Mouse (Mus musculus) liver, adult 2 months (tissue): ENCODE measurements around the gene Gpnmb. TPM values are rescaled to one million over a fixed set of nuclear protein-coding genes. Genes with fewer than 3 reads are reported as not detected.

Experiments used
- DNase-seq: peaks from one replicate; pipeline ENCODE4 v3.0.0-alpha.2; 2011; ENCODE audit warnings: low read depth, low spot score; ENCODE audit errors: extremely low read depth
- H3K27ac ChIP-seq: fragments of 200-500 bp; replicated peaks from 2 replicates; pipeline ENCODE4 v1.5.1; 2012; ENCODE audit warnings: low read depth, mild to moderate bottlenecking, control low read depth, inconsistent platforms, low read length; ENCODE audit not compliant: insufficient read depth
- H3K27me3 ChIP-seq: fragments of 200-500 bp; 2 replicates; pipeline ENCODE4 v1.6.1; 2012; ENCODE audit warnings: mild to moderate bottlenecking, moderate library complexity, low read length, inconsistent platforms; ENCODE audit not compliant: control insufficient read depth, insufficient read depth
- H3K36me3 ChIP-seq: fragments of 200-500 bp; 2 replicates; pipeline ENCODE4 v1.6.1; 2012; ENCODE audit warnings: low read length, inconsistent platforms; ENCODE audit not compliant: control insufficient read depth, insufficient read depth
- H3K4me1 ChIP-seq: fragments of 200-500 bp; 2 replicates; pipeline ENCODE4 v1.6.1; 2011; ENCODE audit warnings: low read length; ENCODE audit not compliant: control insufficient read depth, insufficient read depth
- H3K4me3 ChIP-seq: fragments of 200-500 bp; 2 replicates; pipeline ENCODE4 v1.5.1; 2011; ENCODE audit warnings: low read depth, mild to moderate bottlenecking, control low read depth, low read length, moderate library complexity; ENCODE audit not compliant: insufficient read depth
- H3K79me2 ChIP-seq: fragments of 200-500 bp; 2 replicates; pipeline ENCODE4 v1.6.1; 2012; ENCODE audit warnings: inconsistent platforms, mild to moderate bottlenecking, low read length, moderate library complexity; ENCODE audit not compliant: control insufficient read depth, insufficient read depth
- H3K9ac ChIP-seq: fragments of 200-500 bp; 2 replicates; pipeline ENCODE4 v1.6.1; 2012; ENCODE audit warnings: low read depth, mild to moderate bottlenecking, control low read depth, inconsistent platforms, low read length
- CTCF ChIP-seq: fragments of 200-500 bp; IDR thresholded peaks from 2 replicates; pipeline ENCODE4 v1.5.1; 2011; ENCODE audit warnings: low read depth, low read length, control low read depth
- POLR2A ChIP-seq: fragments of 200-500 bp; IDR thresholded peaks from 2 replicates; pipeline ENCODE4 v1.6.1; 2011; ENCODE audit warnings: low read length, control low read depth; ENCODE audit not compliant: insufficient read depth; ENCODE audit errors: extremely low read depth
- WGBS: fragments of 180-500 bp; shearing (Covaris S2); methylation state at CpG from one replicate; pipeline ENCODE4 v1.1.7; 2018; 5-methylcytosine and 5-hydroxymethylcytosine counted together
- polyA plus RNA-seq: library from polyadenylated mRNA; depleted of rRNA; stranded (reverse); fragments of >200 nt; gene quantifications from 2 replicates; pipeline ENCODE4 v1.2.3, GENCODE M21; 2012
- total RNA-seq: library from RNA; depleted of rRNA; stranded (reverse); fragments of >200 nt; gene quantifications from 2 replicates; pipeline ENCODE4 v1.2.3, GENCODE M21; 2014

The Gpnmb gene
- total and polyA plus RNA-seq, 2 experiments = under 0.01 to 0.20 TPM

DNA sequence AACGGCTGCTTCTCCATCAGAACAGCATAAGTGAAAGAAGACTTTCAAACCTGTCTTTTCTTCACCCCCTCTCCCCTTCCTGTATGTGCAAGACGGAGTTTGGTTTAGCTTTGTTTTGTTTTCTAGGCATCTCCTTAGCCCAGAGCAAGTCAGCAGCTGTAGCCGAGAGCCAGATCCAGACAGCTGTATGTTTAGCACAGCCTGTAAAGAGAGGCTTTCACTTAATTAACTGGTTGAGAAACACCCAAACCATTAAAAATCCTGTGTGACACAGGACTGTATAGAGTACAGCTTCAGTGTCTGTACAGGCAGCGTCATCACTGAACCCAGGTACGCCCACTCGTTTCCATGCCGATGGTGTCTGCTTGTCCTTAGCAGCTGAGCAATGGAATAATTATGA, 11.1 kb upstream of the Gpnmb start:
- H3K9ac ChIP-seq = no peak overlapping the region
- no peaks in the 10 kb centered on the region for H3K36me3 ChIP-seq
- no peaks in the 10 kb centered on the region for H3K27me3 ChIP-seq
- H3K27ac ChIP-seq = no peak overlapping the region
- 90% methylated on average over 7 of the region's 7 CpGs for WGBS
- no peak for DNase-seq
- no peak for TF ChIP-seq CTCF
- no peak for TF ChIP-seq POLR2A
- H3K4me1 ChIP-seq = no peaks in the 10 kb centered on the region
- H3K79me2 ChIP-seq = no peaks in the 10 kb centered on the region
- no peak overlapping the region for H3K4me3 ChIP-seq

DNA sequence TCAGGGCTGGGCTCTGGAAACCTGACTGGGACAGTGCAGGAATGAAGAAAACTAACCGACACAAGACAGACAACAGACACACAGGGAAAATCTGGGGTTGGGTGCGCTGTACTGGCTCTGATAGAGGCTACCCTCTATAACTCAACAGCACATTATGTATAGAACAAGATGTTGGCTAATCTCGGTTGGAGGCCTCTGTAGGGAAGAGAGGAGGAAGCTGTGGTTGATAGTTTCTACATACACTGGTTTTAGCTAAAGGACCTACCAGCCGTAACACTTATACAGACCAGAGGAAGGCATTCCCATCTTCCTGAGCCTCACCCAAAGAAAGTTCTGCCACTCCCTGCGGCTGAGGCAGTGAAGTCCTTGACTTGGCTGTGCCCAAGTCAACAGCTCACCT, 9.8 kb upstream of the Gpnmb start:
- H3K27ac ChIP-seq = no peak overlapping the region
- WGBS = 86% methylated on average over 5 of the region's 5 CpGs

DNA sequence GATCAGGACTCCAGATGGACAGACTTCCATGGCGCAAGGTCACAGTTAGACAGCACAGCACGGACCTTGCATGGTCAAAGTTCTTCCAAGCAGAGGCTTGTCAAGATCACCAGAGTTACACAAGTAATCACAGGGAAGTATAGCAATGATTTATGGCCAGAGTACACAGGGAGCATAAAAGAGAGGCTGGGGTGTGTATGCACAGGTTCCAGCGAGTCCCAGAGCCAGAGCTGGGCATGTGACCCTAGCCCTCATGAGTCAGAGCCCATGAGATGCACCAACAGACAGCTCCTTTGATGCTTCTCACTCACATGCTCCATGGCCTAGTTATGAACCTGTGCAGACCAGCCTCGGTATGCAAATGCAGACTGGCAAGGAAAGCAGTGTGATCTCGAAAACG, 8.3 kb upstream of the Gpnmb start:
- no peak for DNase-seq
- no peak overlapping the region for H3K4me3 ChIP-seq
- no peaks in the 10 kb centered on the region for H3K27me3 ChIP-seq
- TF ChIP-seq CTCF (no peak), POLR2A (no peak)
- H3K4me1 ChIP-seq = no peaks in the 10 kb centered on the region
- no peak overlapping the region for H3K27ac ChIP-seq
- 83% methylated on average over 6 of the region's 6 CpGs for WGBS
- H3K79me2 ChIP-seq = no peaks in the 10 kb centered on the region
- H3K36me3 ChIP-seq = no peaks in the 10 kb centered on the region
- no peak overlapping the region for H3K9ac ChIP-seq

More for the DNA sequence above, 9.8 kb upstream of the Gpnmb start:
- TF ChIP-seq CTCF = no peak
- TF ChIP-seq POLR2A = no peak
- H3K4me1 ChIP-seq = no peaks in the 10 kb centered on the region
- no peak overlapping the region for H3K4me3 ChIP-seq
- DNase-seq = no peak
- no peaks in the 10 kb centered on the region for H3K36me3 ChIP-seq
- H3K27me3 ChIP-seq = no peaks in the 10 kb centered on the region
- H3K9ac ChIP-seq = no peak overlapping the region
- no peaks in the 10 kb centered on the region for H3K79me2 ChIP-seq

DNA sequence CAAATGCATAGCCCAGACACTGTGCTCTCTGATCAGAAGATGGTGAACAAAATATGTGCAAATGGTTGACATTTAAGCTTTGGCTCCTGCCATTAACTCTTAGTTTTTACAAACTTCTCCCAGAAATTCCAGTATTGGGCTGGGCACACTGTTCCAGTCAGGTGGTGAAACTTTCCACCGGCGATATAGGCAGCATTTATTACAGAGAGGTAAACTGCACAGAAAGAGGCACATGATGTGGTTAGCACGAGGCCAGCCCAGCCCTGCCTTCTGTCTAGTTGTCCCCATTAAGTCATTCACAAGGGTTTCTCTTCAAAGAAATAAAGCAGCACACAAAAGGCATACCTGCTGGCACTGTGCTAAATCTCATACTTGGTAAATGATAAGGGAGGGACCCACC, 7.6 kb upstream of the Gpnmb start:
- DNase-seq = no peak
- Histone ChIP-seq H3K27me3 (no peaks in the 10 kb centered on the region), H3K4me1 (no peaks in the 10 kb centered on the region), H3K9ac (no peak overlapping the region), H3K36me3 (no peaks in the 10 kb centered on the region), H3K79me2 (no peaks in the 10 kb centered on the region), H3K27ac (no peak overlapping the region), H3K4me3 (no peak overlapping the region)
- TF ChIP-seq CTCF (no peak), POLR2A (no peak)
- WGBS = 94% methylated on average over 3 of the region's 3 CpGs

DNA sequence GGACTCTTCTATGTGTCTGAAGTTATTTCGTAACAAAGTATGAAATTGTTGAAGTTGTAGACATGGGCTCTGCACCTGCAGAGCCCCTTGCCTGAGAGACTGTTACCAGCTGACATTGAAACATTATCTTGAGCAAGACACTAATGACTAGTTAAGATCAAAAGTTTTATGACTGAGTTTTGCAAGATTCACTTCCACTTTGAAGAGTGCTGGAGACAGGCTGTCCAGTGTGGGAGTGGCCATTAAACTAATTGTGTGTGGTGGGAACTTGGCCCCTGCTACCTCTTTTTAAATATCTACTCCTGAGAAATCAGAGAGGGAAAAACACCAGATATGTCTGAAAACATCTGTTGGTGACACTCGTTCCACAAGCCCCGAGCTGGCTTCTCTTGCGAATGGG, 5.1 kb upstream of the Gpnmb start:
- no peak overlapping the region for H3K27ac ChIP-seq
- no peaks in the 10 kb centered on the region for H3K79me2 ChIP-seq
- DNase-seq = no peak
- no peak for TF ChIP-seq POLR2A
- no peak for TF ChIP-seq CTCF
- H3K4me3 ChIP-seq = no peak overlapping the region
- WGBS = 78% methylated on average over 4 of the region's 4 CpGs
- H3K36me3 ChIP-seq = no peaks in the 10 kb centered on the region
- H3K9ac ChIP-seq = no peak overlapping the region
- no peaks in the 10 kb centered on the region for H3K4me1 ChIP-seq
- no peaks in the 10 kb centered on the region for H3K27me3 ChIP-seq

DNA sequence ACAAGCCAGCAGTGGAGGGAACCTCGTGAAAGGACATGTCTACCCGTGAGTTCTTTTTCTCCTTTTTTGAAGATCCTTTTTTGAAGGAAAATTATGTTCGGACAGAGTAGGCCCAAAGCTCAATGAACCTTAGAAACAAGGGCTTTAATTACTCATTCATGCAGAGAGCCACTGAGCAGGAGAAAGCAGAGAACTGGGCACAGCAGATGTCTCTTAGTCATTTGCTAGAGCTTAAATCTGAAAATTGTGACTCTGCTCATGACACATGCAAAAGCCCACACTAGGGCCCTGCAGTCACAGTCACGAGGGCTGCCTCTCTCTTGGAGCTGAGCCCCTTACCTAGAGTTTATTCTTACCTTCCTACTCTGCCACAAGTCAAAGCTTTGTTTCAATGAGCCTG, 3.6 kb upstream of the Gpnmb start:
- no peaks in the 10 kb centered on the region for H3K27me3 ChIP-seq
- no peak for DNase-seq
- WGBS = 81% methylated on average over 4 of the region's 4 CpGs
- H3K4me3 ChIP-seq = no peak overlapping the region
- H3K27ac ChIP-seq = no peak overlapping the region
- H3K4me1 ChIP-seq = no peaks in the 10 kb centered on the region
- H3K9ac ChIP-seq = no peak overlapping the region
- no peaks in the 10 kb centered on the region for H3K79me2 ChIP-seq
- no peaks in the 10 kb centered on the region for H3K36me3 ChIP-seq
- TF ChIP-seq POLR2A = no peak
